Mouse (Mus musculus): Measurements from ENCODE around the gene Pdilt. TPM values are rescaled to one million over a fixed set of nuclear protein-coding genes. Genes with fewer than 3 reads are reported as not detected.

Pdilt gene
- polyA plus RNA-seq, 2 experiments, result not detected

- no peaks in the 10 kb centered on the region for H3K4me1 ChIP-seq (ENCODE audit: control insufficient read depth, insufficient read depth, low read length)
- no peaks in the 10 kb centered on the region for H3K9me3 ChIP-seq (ENCODE audit: control insufficient read depth, low read length)
- H3K36me3 ChIP-seq (ENCODE audit: control insufficient read depth, insufficient read depth, low read length), result no peaks in the 10 kb centered on the region
- no peak overlapping the region for H3K9ac ChIP-seq (ENCODE audit: low read depth, low read length, severe bottlenecking)
- DNase-seq (ENCODE audit: low spot score), result no peak
- TF ChIP-seq POLR2A (IDR thresholded peaks at IDR 0.05; ENCODE audit: borderline replicate concordance, extremely low read depth, insufficient read depth, insufficient read length), result no peak
- no peak overlapping the region for H3K4me3 ChIP-seq (replicated peaks; ENCODE audit: low read length)
- ATAC-seq (ENCODE audit: low FRiP score, low read depth), result no peak
- H3K4me2 ChIP-seq (replicated peaks; ENCODE audit: low read depth, low read length, severe bottlenecking), result no peak overlapping the region
- no peak overlapping the region for H3K27ac ChIP-seq (replicated peaks; ENCODE audit: low read depth, low read length)
- H3K27me3 ChIP-seq (ENCODE audit: control insufficient read depth, insufficient read depth, low read length), result no peaks in the 10 kb centered on the region
- WGBS, result 68% methylated on average over 3 of the region's 3 CpGs
These were observed 27.4 kb upstream of the Pdilt start for GRCm38 (mm10) chr7:119550471-119551222.

GRCm38 (mm10) chr7:119545572-119545971 is 22.3 kb upstream of the Pdilt start:
- H3K36me3 ChIP-seq (ENCODE audit: control insufficient read depth, insufficient read depth, low read length), result no peaks in the 10 kb centered on the region
- no peak for TF ChIP-seq POLR2A (IDR thresholded peaks at IDR 0.05; ENCODE audit: borderline replicate concordance, extremely low read depth, insufficient read depth, insufficient read length)
- no peak overlapping the region for H3K4me2 ChIP-seq (replicated peaks; ENCODE audit: low read depth, low read length, severe bottlenecking)
- no peak overlapping the region for H3K27ac ChIP-seq (replicated peaks; ENCODE audit: low read depth, low read length)
- ATAC-seq (ENCODE audit: low FRiP score, low read depth) (no peak), DNase-seq (ENCODE audit: low spot score) (no peak)
- no peaks in the 10 kb centered on the region for H3K4me1 ChIP-seq (ENCODE audit: control insufficient read depth, insufficient read depth, low read length)
- H3K9ac ChIP-seq (ENCODE audit: low read depth, low read length, severe bottlenecking), result no peak overlapping the region
- H3K9me3 ChIP-seq (ENCODE audit: control insufficient read depth, low read length), result no peaks in the 10 kb centered on the region
- no peaks in the 10 kb centered on the region for H3K27me3 ChIP-seq (ENCODE audit: control insufficient read depth, insufficient read depth, low read length)
- no peak overlapping the region for H3K4me3 ChIP-seq (replicated peaks; ENCODE audit: low read length)

GRCm38 (mm10) chr7:119542445-119542844 is 19.2 kb upstream of the Pdilt start:
- Histone ChIP-seq H3K4me2 (replicated peaks; ENCODE audit: low read depth, low read length, severe bottlenecking) (no peak overlapping the region), H3K9ac (ENCODE audit: low read depth, low read length, severe bottlenecking) (no peak overlapping the region), H3K4me1 (ENCODE audit: control insufficient read depth, insufficient read depth, low read length) (no peaks in the 10 kb centered on the region), H3K4me3 (replicated peaks; ENCODE audit: low read length) (no peak overlapping the region), H3K36me3 (ENCODE audit: control insufficient read depth, insufficient read depth, low read length) (no peaks in the 10 kb centered on the region), H3K27ac (replicated peaks; ENCODE audit: low read depth, low read length) (no peak overlapping the region), H3K9me3 (ENCODE audit: control insufficient read depth, low read length) (no peaks in the 10 kb centered on the region), H3K27me3 (ENCODE audit: control insufficient read depth, insufficient read depth, low read length) (no peaks in the 10 kb centered on the region)
- ATAC-seq (ENCODE audit: low FRiP score, low read depth) (no peak), DNase-seq (ENCODE audit: low spot score) (no peak)
- 74% methylated on average over 2 of the region's 2 CpGs for WGBS
- TF ChIP-seq POLR2A (IDR thresholded peaks at IDR 0.05; ENCODE audit: borderline replicate concordance, extremely low read depth, insufficient read depth, insufficient read length), result no peak

GRCm38 (mm10) chr7:119534389-119534788 is 11.1 kb upstream of the Pdilt start:
- DNase-seq (ENCODE audit: low spot score) (no peak), ATAC-seq (ENCODE audit: low FRiP score, low read depth) (no peak)
- 85% methylated on average over 2 of the region's 2 CpGs for WGBS
- TF ChIP-seq POLR2A (IDR thresholded peaks at IDR 0.05; ENCODE audit: borderline replicate concordance, extremely low read depth, insufficient read depth, insufficient read length), result no peak
- H3K9ac ChIP-seq (ENCODE audit: low read depth, low read length, severe bottlenecking), result no peak overlapping the region
- no peaks in the 10 kb centered on the region for H3K9me3 ChIP-seq (ENCODE audit: control insufficient read depth, low read length)
- H3K4me1 ChIP-seq (ENCODE audit: control insufficient read depth, insufficient read depth, low read length), result no peaks in the 10 kb centered on the region
- no peak overlapping the region for H3K4me3 ChIP-seq (replicated peaks; ENCODE audit: low read length)
- H3K4me2 ChIP-seq (replicated peaks; ENCODE audit: low read depth, low read length, severe bottlenecking), result no peak overlapping the region
- H3K27ac ChIP-seq (replicated peaks; ENCODE audit: low read depth, low read length), result no peak overlapping the region
- no peaks in the 10 kb centered on the region for H3K36me3 ChIP-seq (ENCODE audit: control insufficient read depth, insufficient read depth, low read length)
- H3K27me3 ChIP-seq (ENCODE audit: control insufficient read depth, insufficient read depth, low read length), result no peaks in the 10 kb centered on the region

- no peak for DNase-seq (ENCODE audit: low spot score)
- no peak overlapping the region for H3K4me3 ChIP-seq (replicated peaks; ENCODE audit: low read length)
- no peak overlapping the region for H3K27ac ChIP-seq (replicated peaks; ENCODE audit: low read depth, low read length)
- 59% methylated on average over 1 of the region's 1 CpGs for WGBS
- no peaks in the 10 kb centered on the region for H3K9me3 ChIP-seq (ENCODE audit: control insufficient read depth, low read length)
- no peaks in the 10 kb centered on the region for H3K4me1 ChIP-seq (ENCODE audit: control insufficient read depth, insufficient read depth, low read length)
- no peaks in the 10 kb centered on the region for H3K27me3 ChIP-seq (ENCODE audit: control insufficient read depth, insufficient read depth, low read length)
- ATAC-seq (ENCODE audit: low FRiP score, low read depth), result no peak
- no peak overlapping the region for H3K4me2 ChIP-seq (replicated peaks; ENCODE audit: low read depth, low read length, severe bottlenecking)
- no peaks in the 10 kb centered on the region for H3K36me3 ChIP-seq (ENCODE audit: control insufficient read depth, insufficient read depth, low read length)
- no peak for TF ChIP-seq POLR2A (IDR thresholded peaks at IDR 0.05; ENCODE audit: borderline replicate concordance, extremely low read depth, insufficient read depth, insufficient read length)
- no peak overlapping the region for H3K9ac ChIP-seq (ENCODE audit: low read depth, low read length, severe bottlenecking)
These were observed 9.6 kb upstream of the Pdilt start for GRCm38 (mm10) chr7:119532924-119533323.
